Mouse (Mus musculus): ENCODE data around the gene Eras. TPM values are rescaled to one million over a fixed set of nuclear protein-coding genes. Genes with fewer than 3 reads are reported as not detected.

Eras gene
- not detected in 2 replicates for polyA plus RNA-seq (2012; rRNA removed)

DNA sequence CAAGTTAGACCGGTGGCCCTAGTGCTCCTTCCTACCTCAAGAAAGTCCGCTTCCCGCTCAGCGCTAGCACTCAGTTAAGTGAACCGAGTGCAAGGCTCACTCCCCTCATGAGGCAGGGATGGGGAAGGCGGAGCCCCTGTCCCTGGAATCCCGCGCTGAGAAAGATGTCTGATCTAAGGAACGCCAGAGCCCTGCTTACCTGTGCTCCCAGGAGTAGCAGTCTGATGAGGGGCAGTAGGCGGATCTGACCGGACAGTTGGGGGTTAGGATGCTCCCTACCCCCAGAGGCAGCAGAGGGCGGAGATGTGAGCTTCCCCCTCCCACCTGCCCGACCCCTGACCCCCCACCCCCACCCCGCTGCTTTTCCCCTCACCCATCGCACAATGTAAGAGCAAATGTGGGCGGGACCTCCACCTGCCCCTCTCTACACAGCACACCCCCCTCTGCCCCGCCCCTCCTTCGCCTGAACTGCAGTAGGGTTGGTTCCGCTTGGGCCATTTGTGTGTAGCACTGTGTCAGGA is at the start of gene Eras:
Gene Eras, minus strand, starts transcription at position 338 of the 521 bp plus-strand sequence.
- DNase-seq, result no peak
- Histone ChIP-seq H3K4me1 (ENCODE audit: control insufficient read depth, insufficient read depth, low read length) (no peaks in the 10 kb centered on the region), H3K4me3 (replicated peaks; ENCODE audit: extremely low read depth, low read depth, low read length) (no peak within 1 kb of the TSS)
- TF ChIP-seq CTCF (IDR thresholded peaks at IDR 0.05; ENCODE audit: insufficient read depth, low read length), result no peak
- TF ChIP-seq POLR2A (IDR thresholded peaks at IDR 0.05; ENCODE audit: borderline replicate concordance, extremely low read depth, low read depth, low read length), result no peak
- 31% methylated on average over 19 of the region's 19 CpGs for WGBS

GRCm38 (mm10) chrX:7977892-7978291 is 49.5 kb upstream of the Eras start, which contains the start of gene Gata1:
TSS of gene Gata1 (minus strand) at chrX:7978071.
- Histone ChIP-seq H3K4me1 (ENCODE audit: control insufficient read depth, insufficient read depth, low read length) (no peaks in the 10 kb centered on the region), H3K4me3 (replicated peaks; ENCODE audit: extremely low read depth, low read depth, low read length) (no peak within 1 kb of the TSS)
- 85% methylated on average over 11 of the region's 11 CpGs for WGBS
- DNase-seq, result no peak
- TF ChIP-seq POLR2A (IDR thresholded peaks at IDR 0.05; ENCODE audit: borderline replicate concordance, extremely low read depth, low read depth, low read length) (no peak), CTCF (IDR thresholded peaks at IDR 0.05; ENCODE audit: insufficient read depth, low read length) (no peak)

DNA sequence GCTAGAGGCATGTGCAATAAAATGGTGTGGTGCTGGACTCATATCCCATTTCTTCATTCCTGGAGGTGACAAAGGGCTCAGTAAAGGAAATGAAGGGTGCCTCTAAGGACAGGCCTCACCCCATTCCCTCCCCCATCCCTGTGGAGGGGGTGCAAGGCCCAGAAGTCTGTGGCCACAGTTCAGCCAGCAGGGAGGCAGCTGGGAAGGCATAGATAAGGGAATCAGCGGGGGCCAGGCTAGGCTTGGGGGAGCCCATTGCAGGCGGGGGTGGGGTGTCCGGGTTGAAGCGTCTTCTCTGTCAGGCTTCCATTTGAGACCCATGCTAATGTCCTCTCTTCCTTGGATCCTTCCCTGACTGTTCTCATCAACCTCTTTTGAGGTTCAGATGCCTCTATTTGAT is 42.9 kb upstream of the Eras start:
- no peak for DNase-seq
- 67% methylated on average over 4 of the region's 4 CpGs for WGBS
- TF ChIP-seq CTCF (IDR thresholded peaks at IDR 0.05; ENCODE audit: insufficient read depth, low read length), result no peak
- TF ChIP-seq POLR2A (IDR thresholded peaks at IDR 0.05; ENCODE audit: borderline replicate concordance, extremely low read depth, low read depth, low read length), result no peak
- H3K4me1 ChIP-seq (ENCODE audit: control insufficient read depth, insufficient read depth, low read length), result no peaks in the 10 kb centered on the region
- no peak overlapping the region for H3K4me3 ChIP-seq (replicated peaks; ENCODE audit: extremely low read depth, low read depth, low read length)

- no peaks in the 10 kb centered on the region for H3K4me1 ChIP-seq (ENCODE audit: control insufficient read depth, insufficient read depth, low read length)
- TF ChIP-seq POLR2A (IDR thresholded peaks at IDR 0.05; ENCODE audit: borderline replicate concordance, extremely low read depth, low read depth, low read length) (no peak), CTCF (IDR thresholded peaks at IDR 0.05; ENCODE audit: insufficient read depth, low read length) (no peak)
- H3K4me3 ChIP-seq (replicated peaks; ENCODE audit: extremely low read depth, low read depth, low read length), result no peak overlapping the region
- WGBS, result 90% methylated on average over 3 of the region's 3 CpGs
- DNase-seq, result no peak
These were observed 40.5 kb upstream of the Eras start for GRCm38 (mm10) chrX:7968899-7969298.

DNA sequence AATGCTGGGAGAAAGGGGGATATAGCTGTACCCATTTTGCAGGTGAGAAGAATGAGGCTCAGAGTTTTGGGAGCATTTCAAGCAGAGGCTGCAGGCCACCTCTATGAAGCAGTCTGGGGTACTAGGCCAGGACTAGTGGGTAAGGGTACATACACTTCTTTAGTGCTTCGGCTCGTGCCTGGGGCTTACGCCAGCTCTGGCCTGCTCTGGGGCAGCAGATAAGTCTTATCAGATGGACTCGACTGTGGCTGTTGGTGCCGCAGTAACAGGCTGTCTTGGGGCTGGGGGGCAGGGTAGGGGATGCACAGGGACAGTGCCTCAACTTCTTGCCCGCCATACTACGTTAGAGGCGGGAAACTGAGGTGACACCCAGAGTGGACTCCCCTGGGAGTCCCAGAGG is 39.8 kb upstream of the Eras start:
- no peak for DNase-seq
- H3K4me3 ChIP-seq (replicated peaks; ENCODE audit: extremely low read depth, low read depth, low read length), result no peak overlapping the region
- H3K4me1 ChIP-seq (ENCODE audit: control insufficient read depth, insufficient read depth, low read length), result no peaks in the 10 kb centered on the region
- TF ChIP-seq POLR2A (IDR thresholded peaks at IDR 0.05; ENCODE audit: borderline replicate concordance, extremely low read depth, low read depth, low read length) (no peak), CTCF (IDR thresholded peaks at IDR 0.05; ENCODE audit: insufficient read depth, low read length) (no peak)
- 76% methylated on average over 8 of the region's 8 CpGs for WGBS

- H3K4me3 ChIP-seq (replicated peaks; ENCODE audit: extremely low read depth, low read depth, low read length), result no peak overlapping the region
- 70% methylated on average over 7 of the region's 9 CpGs for WGBS
- no peaks in the 10 kb centered on the region for H3K4me1 ChIP-seq (ENCODE audit: control insufficient read depth, insufficient read depth, low read length)
- DNase-seq, result no peak
- no peak for TF ChIP-seq CTCF (IDR thresholded peaks at IDR 0.05; ENCODE audit: insufficient read depth, low read length)
- TF ChIP-seq POLR2A (IDR thresholded peaks at IDR 0.05; ENCODE audit: borderline replicate concordance, extremely low read depth, low read depth, low read length), result no peak
These were observed 39.3 kb upstream of the Eras start for GRCm38 (mm10) chrX:7967596-7968201.

DNA sequence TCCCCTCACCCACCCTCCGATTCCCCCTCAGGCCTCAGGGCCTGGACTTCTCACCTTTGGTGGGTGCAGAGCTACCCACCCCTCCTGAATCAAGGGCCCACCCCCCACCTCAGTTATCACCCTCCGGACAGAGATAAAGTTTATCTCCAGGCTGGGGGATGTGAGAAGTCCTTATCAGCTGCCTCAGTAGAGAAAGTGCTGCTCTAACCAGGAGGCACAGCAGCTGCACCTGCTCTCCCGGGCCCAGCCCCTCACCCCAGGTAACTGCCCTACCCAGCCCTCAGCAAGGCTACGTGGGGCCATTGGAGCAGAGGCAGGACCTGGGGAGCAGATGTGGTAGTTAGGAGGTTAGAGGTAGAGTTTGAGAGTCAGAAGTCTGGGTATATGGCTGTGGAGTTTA is 37.8 kb upstream of the Eras start:
- H3K4me1 ChIP-seq (ENCODE audit: control insufficient read depth, insufficient read depth, low read length), result no peaks in the 10 kb centered on the region
- no peak for DNase-seq
- no peak overlapping the region for H3K4me3 ChIP-seq (replicated peaks; ENCODE audit: extremely low read depth, low read depth, low read length)
- 59% methylated on average over 4 of the region's 4 CpGs for WGBS
- TF ChIP-seq CTCF (IDR thresholded peaks at IDR 0.05; ENCODE audit: insufficient read depth, low read length) (no peak), POLR2A (IDR thresholded peaks at IDR 0.05; ENCODE audit: borderline replicate concordance, extremely low read depth, low read depth, low read length) (no peak)

- no peak overlapping the region for H3K4me3 ChIP-seq (replicated peaks; ENCODE audit: extremely low read depth, low read depth, low read length)
- WGBS, result 59% methylated on average over 7 of the region's 7 CpGs
- no peaks in the 10 kb centered on the region for H3K4me1 ChIP-seq (ENCODE audit: control insufficient read depth, insufficient read depth, low read length)
- DNase-seq, result no peak
- TF ChIP-seq CTCF (IDR thresholded peaks at IDR 0.05; ENCODE audit: insufficient read depth, low read length), result no peak
- no peak for TF ChIP-seq POLR2A (IDR thresholded peaks at IDR 0.05; ENCODE audit: borderline replicate concordance, extremely low read depth, low read depth, low read length)
These were observed 35.6 kb upstream of the Eras start for GRCm38 (mm10) chrX:7963829-7964626.

DNA sequence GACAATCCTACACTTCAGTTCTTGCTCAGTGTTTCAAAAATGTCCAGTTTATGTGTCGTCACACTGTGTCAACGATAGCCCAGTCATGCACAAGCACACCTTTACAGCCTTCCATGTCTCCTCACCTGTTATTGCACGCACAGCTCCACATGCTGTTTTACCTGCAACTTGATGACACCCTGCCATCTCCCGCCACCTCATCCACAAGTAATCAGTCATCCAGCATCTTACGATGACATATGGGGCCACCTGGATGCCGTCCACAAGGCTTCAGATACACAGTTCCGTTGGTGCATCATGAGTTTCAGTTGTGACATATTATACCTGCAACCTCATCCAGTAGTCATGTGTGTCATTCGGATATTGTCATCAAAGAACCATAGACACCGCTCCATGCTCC is 30.5 kb upstream of the Eras start:
- DNase-seq, result no peak
- no peak for TF ChIP-seq POLR2A (IDR thresholded peaks at IDR 0.05; ENCODE audit: borderline replicate concordance, extremely low read depth, low read depth, low read length)
- no peak for TF ChIP-seq CTCF (IDR thresholded peaks at IDR 0.05; ENCODE audit: insufficient read depth, low read length)
- Histone ChIP-seq H3K4me3 (replicated peaks; ENCODE audit: extremely low read depth, low read depth, low read length) (no peak overlapping the region), H3K4me1 (ENCODE audit: control insufficient read depth, insufficient read depth, low read length) (no peaks in the 10 kb centered on the region)
- WGBS, result 82% methylated on average over 9 of the region's 9 CpGs
